Mouse (Mus musculus) 3T3-L1 (cell line): ENCODE measurements around the gene Slc35f1.
A peak's percentile ranks its signal among the peaks of the same experiment; 100 is the strongest.

Experiments used
- DNase-seq: peaks from one replicate; pipeline ENCODE4 v3.0.0-alpha.2; 2015; ENCODE audit warnings: low read depth, low spot score

Gene Slc35f1

GRCm38 (mm10) chr10:52926330-52926729 lies 236.0 kb downstream of the Slc35f1 start:
- no peak for DNase-seq

- no peak for DNase-seq
Measured at GRCm38 (mm10) chr10:52932159-52932558, 241.8 kb downstream of the Slc35f1 start.

DNA sequence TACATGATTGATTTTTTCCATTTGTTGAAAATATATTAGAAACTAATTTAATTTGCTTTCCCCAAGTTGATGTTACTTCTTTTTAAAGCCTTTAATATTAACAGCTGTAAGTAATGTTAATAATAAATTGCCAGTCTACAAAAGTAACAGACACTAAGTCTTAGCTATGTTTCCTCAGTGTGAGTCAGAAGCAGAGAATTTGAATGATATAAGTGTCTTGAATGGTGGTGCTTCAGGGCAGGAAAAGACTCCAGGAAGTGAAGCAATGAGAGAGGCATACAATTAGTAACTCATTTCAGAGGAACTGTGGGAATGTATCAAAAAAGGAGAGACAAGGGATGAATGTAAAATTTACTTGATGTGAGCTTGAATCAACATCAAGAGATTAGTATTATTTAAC lies 244.3 kb downstream of the Slc35f1 start:
- DNase-seq, result peak; percentile 35

- no peak for DNase-seq
Measured at GRCm38 (mm10) chr10:52940111-52940830, 249.9 kb downstream of the Slc35f1 start.

DNA sequence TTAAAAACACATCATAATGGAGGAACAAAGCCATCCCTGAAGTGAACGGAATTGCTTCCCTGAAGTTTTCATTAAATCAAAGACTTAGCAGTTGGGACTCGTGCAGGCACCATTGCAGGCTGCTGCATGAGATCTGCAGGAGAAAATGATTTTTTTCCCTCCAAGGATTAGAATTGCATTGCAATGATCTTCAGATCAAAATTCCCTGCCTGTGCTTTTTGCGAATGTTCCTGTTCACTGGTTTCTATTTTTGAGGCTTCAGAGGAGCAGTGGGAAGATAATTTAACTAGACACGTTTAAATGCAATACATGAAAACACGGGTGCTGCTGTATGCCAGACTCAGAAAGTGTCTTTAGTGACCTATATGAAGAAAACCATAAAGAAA lies 250.5 kb downstream of the Slc35f1 start:
- DNase-seq, result no peak

GRCm38 (mm10) chr10:52952581-52952980 lies 262.2 kb downstream of the Slc35f1 start:
- DNase-seq, result no peak

GRCm38 (mm10) chr10:52956728-52957127 lies 266.4 kb downstream of the Slc35f1 start:
- no peak for DNase-seq

DNA sequence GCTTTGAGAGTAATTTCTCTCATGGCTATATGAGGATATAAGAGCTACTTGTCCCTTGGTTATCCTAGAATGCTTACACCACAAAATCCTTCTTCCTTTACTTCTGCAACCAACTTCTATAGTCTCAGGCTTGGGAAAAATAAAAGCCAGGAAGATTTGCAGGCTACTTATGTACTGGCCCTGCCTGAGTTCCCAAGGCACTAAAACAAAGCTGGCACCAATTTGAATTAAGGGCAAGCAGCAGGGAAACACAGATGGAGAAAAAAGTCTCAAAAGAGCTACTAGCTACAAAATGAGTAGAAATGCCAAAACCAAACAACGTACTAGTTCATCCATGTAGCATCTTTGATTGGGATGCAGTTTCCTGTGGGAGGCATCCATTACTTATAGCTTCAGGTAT lies 288.9 kb downstream of the Slc35f1 start:
- DNase-seq, result no peak

DNA sequence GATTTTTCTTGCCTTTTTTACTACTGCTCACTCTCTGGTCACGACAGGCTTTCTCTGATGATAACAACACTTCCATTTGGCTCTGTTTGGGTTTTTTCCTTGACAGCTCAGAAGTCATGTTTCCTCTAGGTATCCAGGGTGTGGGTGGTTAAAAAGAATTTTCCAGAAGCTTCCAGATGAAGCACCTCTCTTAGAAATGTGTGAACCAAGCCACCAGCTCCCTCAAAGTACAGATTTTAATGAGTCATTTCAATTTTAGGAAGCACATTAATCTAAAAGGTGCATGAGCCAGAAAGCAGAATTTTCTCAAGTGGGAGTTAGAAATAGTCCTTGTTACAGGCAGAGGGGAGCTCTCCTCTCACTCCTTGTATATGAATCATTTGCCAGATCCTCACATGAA lies 292.5 kb downstream of the Slc35f1 start:
- no peak for DNase-seq

DNA sequence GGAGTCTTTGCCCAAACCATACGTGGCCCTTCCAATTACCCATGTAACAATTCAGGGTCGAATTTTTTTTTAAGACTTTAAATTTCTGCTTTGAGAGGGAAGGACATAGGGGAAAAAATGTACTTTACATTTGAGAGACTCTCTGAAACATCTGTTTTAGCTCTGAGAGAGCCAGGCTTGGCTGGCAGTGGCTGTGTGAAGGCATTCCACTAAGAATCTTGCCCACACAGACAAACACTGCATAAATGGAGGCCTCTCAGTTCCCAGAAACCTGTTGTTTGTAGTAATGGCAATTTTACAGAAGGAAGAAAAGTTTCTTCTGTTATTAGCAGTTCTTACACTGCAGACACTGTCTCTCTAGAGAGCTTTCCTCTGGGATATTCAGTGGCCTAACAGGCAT lies 301.9 kb downstream of the Slc35f1 start:
- no peak for DNase-seq

GRCm38 (mm10) chr10:52996886-52997285 lies 306.6 kb downstream of the Slc35f1 start:
- no peak for DNase-seq

DNA sequence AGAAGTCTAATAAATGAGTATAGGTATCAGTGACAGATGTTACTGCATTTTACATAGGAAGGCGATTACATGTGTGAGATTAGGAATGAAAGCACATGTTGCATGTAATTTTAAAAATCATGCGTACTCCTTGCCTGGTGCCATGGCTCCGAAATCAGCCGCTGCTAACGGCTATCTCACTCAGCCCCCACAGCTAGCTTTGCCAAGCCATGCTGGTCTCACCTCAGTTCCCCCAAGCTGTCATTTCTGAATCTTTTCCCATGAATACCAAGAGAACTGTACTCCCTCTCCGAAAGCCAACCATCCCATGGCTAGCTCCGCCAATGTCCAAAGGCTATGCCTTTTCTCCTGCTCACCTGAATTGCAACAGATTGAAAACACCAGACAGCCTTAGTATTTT lies 310.8 kb downstream of the Slc35f1 start:
- DNase-seq, result no peak

GRCm38 (mm10) chr10:53006229-53007190 lies 316.2 kb downstream of the Slc35f1 start:
- DNase-seq, result no peak

- DNase-seq, result no peak
Measured at GRCm38 (mm10) chr10:53013878-53014277, 323.5 kb downstream of the Slc35f1 start.

- no peak for DNase-seq
Measured at GRCm38 (mm10) chr10:53028454-53028853, 338.1 kb downstream of the Slc35f1 start.

GRCm38 (mm10) chr10:53035202-53035601 lies 344.9 kb downstream of the Slc35f1 start:
- no peak for DNase-seq

DNA sequence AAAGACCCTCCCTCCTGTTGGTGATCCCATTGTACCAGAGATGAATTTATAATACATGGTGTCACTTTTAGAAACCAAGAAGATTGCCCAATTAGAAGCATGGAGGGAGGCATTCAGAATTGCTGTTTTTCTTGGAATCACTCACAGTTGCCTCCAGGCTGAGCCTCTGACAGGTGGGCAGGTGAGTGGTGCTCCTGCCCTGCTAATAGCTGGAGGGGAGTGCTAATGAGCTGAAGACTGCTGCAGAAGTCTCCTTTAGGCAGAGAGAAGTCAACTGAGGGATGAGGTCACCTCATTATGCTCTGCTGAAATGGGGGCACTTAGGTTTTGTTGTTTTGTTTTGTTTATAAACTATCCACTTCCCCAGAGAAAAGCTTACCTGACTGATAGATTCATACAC lies 355.6 kb downstream of the Slc35f1 start:
- no peak for DNase-seq

GRCm38 (mm10) chr10:53052521-53052920 lies 362.2 kb downstream of the Slc35f1 start:
- no peak for DNase-seq

DNA sequence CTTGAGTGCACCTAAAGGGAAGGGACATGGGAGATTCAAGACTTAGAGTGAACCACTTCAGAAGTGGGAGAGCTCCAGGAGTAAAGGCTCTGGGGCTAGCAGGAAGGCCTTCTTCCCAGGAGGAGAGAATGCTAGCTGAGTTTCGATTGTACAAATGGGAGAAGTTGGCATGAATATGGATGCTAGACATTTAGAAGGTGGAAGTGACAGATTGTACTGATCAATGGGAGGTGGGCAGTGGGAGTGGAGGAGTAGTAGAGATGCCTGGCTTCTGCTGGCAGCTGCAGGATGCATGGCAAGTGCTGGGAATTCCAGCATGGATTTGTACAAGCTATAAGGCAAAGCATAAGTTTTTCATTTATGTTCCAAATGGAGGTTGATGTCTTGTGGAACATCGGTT lies 370.4 kb downstream of the Slc35f1 start:
- DNase-seq, result no peak

DNA sequence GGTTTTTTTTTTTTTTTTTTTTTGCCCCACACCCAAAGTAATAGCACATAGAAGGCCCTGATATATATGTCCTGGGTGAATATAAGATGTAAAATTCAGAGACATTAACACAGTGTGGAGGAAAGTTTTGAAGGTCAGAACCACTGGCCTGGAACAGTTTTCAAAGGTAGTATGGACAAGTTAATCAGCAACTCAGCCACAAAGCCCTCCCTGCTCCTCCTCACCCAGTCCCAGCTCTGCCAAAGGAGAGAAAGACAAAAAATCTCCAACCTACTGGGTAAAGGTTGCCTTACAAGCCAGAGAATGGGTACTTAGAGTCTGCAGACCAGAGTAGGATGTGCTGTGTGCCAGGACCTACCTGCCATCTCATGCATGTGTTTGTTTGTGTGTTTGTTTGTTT lies 372.4 kb downstream of the Slc35f1 start:
- DNase-seq, result no peak

DNA sequence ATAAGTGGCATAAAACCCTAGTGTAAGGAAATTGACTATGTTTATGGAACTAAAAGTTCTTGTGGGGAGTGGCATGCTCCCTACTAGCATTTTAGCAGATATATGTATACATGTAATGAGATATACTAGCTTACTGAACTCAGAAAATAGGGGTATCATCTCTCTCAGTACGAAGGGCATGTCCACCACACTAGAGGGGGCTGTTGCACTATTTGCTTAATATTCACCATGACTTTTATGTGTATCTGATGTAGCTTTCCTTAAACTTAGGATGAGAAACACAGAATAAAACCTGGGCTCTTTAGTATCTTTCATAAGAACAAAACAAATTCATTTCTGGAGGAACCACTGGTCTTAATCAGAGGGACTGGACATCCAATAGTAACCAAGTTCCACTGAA lies 397.5 kb downstream of the Slc35f1 start:
- DNase-seq, result no peak

GRCm38 (mm10) chr10:53091525-53091924 lies 401.2 kb downstream of the Slc35f1 start:
- DNase-seq, result no peak

- DNase-seq, result no peak
Measured at GRCm38 (mm10) chr10:53096446-53096845, 406.1 kb downstream of the Slc35f1 start.
